Mouse (Mus musculus) liver, adult 2 months (tissue): Measurements from ENCODE around the gene Trpv4.

Source experiments
- CTCF ChIP-seq: fragments of 200-500 bp; IDR thresholded peaks from 2 replicates; pipeline ENCODE4 v1.5.1; 2011; ENCODE audit warnings: low read depth, low read length, control low read depth
- POLR2A ChIP-seq: fragments of 200-500 bp; IDR thresholded peaks from 2 replicates; pipeline ENCODE4 v1.6.1; 2011; ENCODE audit warnings: low read length, control low read depth; ENCODE audit not compliant: insufficient read depth; ENCODE audit errors: extremely low read depth

DNA sequence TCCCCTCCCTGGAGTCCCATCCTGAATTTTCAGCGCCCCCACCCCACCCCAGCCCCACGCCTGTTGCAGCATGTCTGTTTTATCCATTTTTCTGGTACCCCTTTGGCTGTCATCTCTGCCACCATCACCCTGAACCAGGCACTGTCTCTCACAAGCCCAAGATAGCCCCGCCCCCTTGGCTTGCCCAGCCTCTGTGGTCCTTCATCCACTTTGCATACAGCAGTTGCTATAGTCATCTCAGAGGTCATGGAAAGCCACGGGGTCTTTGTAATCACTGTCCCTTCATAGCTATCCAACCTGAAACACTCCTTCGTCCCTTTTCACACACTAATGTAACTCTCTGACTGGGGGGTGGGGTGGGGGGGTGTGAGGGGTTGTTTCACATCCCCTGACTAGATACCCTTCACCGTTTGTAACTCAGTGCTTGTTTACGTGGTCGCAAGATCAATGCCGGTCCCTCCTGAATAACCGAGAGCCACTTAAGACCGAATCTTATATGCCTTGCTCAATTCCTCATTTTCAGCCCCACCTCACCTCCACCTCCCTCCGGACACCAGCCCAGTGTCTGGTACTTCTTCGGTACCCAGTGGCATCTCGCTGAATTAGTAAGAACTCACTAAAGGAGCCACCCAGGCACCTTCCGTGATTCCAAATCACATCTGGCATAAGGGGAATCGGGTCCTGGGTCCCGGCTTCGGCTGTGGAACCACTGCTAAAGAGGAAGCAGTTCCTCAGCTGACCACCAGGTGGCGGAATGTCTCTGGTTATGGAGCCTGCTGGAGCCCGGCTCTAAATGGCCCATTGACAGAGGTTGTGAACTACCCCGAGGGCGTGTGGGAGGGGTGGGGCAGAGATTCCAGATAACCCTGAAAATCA is 19.2 kb downstream of the Trpv4 start:
- TF ChIP-seq CTCF (peak; percentile 94), POLR2A (no peak)
